Mouse (Mus musculus) CH12.LX (cell line): ENCODE data around the gene Dtx3. TPM values are rescaled to one million over a fixed set of nuclear protein-coding genes. Genes with fewer than 3 reads are reported as not detected.
A peak's percentile ranks its signal among the peaks of the same experiment; 100 is the strongest.

ENCODE experiments used
- DNase-seq: peaks from one replicate; pipeline ENCODE4 v3.0.0-alpha.2; 2013; ENCODE audit errors: extremely low read depth
- H3K27ac ChIP-seq: 2 replicates; pipeline ENCODE4 v1.5.1; 2012; ENCODE audit warnings: low read depth, mild to moderate bottlenecking, control low read depth, moderate library complexity; ENCODE audit not compliant: insufficient read depth
- H3K27me3 ChIP-seq: replicated peaks from 2 replicates; pipeline ENCODE3; 2012; ENCODE audit warnings: inconsistent platforms
- H3K36me3 ChIP-seq, 2 experiments: replicated peaks in 1 of 2; 2 replicates each; pipeline versions ENCODE3 to v1.6.1; 2012; ENCODE audit warnings: inconsistent platforms in 1 of 2, low read length in 1 of 2, mild to moderate bottlenecking in 1 of 2, mixed read lengths in 1 of 2, moderate library complexity in 1 of 2; ENCODE audit not compliant: control insufficient read depth in 1 of 2, insufficient read depth in 1 of 2
- H3K4me1 ChIP-seq, 2 experiments: 2 replicates each; pipeline ENCODE4 v1.6.1; 2012; ENCODE audit warnings: inconsistent platforms in 1 of 2, moderate library complexity in 1 of 2; ENCODE audit not compliant: insufficient read depth in 2 of 2, control insufficient read depth in 1 of 2
- H3K4me2 ChIP-seq: 2 replicates; pipeline ENCODE4 v1.6.1; 2012; ENCODE audit warnings: low read depth, mild to moderate bottlenecking, control low read depth; ENCODE audit not compliant: poor library complexity, insufficient read depth, severe bottlenecking
- H3K4me3 ChIP-seq, 3 experiments: fragments of 150-350 bp in 1 of 3; sonication (generic) in 1 of 3; replicated peaks in 1 of 3; 2 replicates each; pipeline versions ENCODE3 to v1.5.1; 2011 to 2012; ENCODE audit warnings: low read depth in 2 of 3, low read length in 2 of 3, mild to moderate bottlenecking in 2 of 3, moderate library complexity in 2 of 3, control low read depth in 1 of 3, improper control_type of control experiment in 1 of 3, inconsistent platforms in 1 of 3, mixed read lengths in 1 of 3; ENCODE audit not compliant: poor library complexity in 1 of 3
- H3K79me2 ChIP-seq: replicated peaks from 2 replicates; pipeline ENCODE4 v1.6.1; 2012; ENCODE audit warnings: mild to moderate bottlenecking, moderate library complexity; ENCODE audit not compliant: control insufficient read depth, poor library complexity, insufficient read depth, severe bottlenecking; ENCODE audit errors: extremely low read depth
- H3K9ac ChIP-seq: 2 replicates; pipeline ENCODE4 v1.6.1; 2012; ENCODE audit warnings: low read depth, mild to moderate bottlenecking, control low read depth, moderate library complexity; ENCODE audit not compliant: insufficient read depth
- H3K9me3 ChIP-seq: replicated peaks from 2 replicates; pipeline ENCODE3; 2012; ENCODE audit warnings: low read length, inconsistent platforms, mixed read lengths
- BHLHE40 ChIP-seq: IDR thresholded peaks from 2 replicates; pipeline ENCODE4 v1.6.1; 2011; ENCODE audit warnings: mild to moderate bottlenecking, low read depth, low read length, improper control_type of control experiment
- CHD1 ChIP-seq: IDR thresholded peaks from 2 replicates; pipeline ENCODE4 v1.6.1; 2012; ENCODE audit warnings: low read depth, low read length, improper control_type of control experiment, inconsistent platforms
- ELF1 ChIP-seq: IDR thresholded peaks from 2 replicates; pipeline ENCODE4 v1.6.1; 2014; ENCODE audit warnings: low read depth, mild to moderate bottlenecking, inconsistent platforms, low read length, improper control_type of control experiment
- MAX ChIP-seq: IDR thresholded peaks from 2 replicates; pipeline ENCODE4 v1.6.1; 2011; ENCODE audit warnings: low read length, improper control_type of control experiment
- MXI1 ChIP-seq: IDR thresholded peaks from 2 replicates; pipeline ENCODE4 v1.6.1; 2011; ENCODE audit warnings: mild to moderate bottlenecking, low read depth, low read length, improper control_type of control experiment
- POLR2A ChIP-seq: IDR thresholded peaks from 2 replicates; pipeline ENCODE4 v1.6.1; 2011; ENCODE audit warnings: low read depth, mild to moderate bottlenecking, improper control_type of control experiment, low read length
- RAD21 ChIP-seq: IDR thresholded peaks from 2 replicates; pipeline ENCODE4 v1.6.1; 2011; ENCODE audit warnings: low read depth, mild to moderate bottlenecking, low read length, improper control_type of control experiment, moderate library complexity
- RCOR1 ChIP-seq: conservative IDR thresholded peaks from 2 replicates; pipeline ENCODE4 v1.6.1; 2012; ENCODE audit warnings: low read depth, mild to moderate bottlenecking, inconsistent platforms, low read length, improper control_type of control experiment
- SIN3A ChIP-seq: IDR thresholded peaks from 2 replicates; pipeline ENCODE4 v1.6.1; 2012; ENCODE audit warnings: low read length, improper control_type of control experiment, inconsistent platforms
- TCF12 ChIP-seq: IDR thresholded peaks from 2 replicates; pipeline ENCODE4 v1.6.1; 2014; ENCODE audit warnings: low read depth, mild to moderate bottlenecking, inconsistent platforms, low read length, improper control_type of control experiment
- USF2 ChIP-seq: conservative IDR thresholded peaks from 2 replicates; pipeline ENCODE4 v1.6.1; 2011; ENCODE audit warnings: low read depth, low read length, improper control_type of control experiment
- ZNF384 ChIP-seq: IDR thresholded peaks from 2 replicates; pipeline ENCODE4 v1.6.1; 2012; ENCODE audit warnings: low read depth, low read length, improper control_type of control experiment, inconsistent platforms
- dilution Hi-C: fragments of 300-500 bp; cut with MboI; formaldehyde crosslinking; loops from 2 replicates; pipeline ENCODE4 v1.14.3; 2020; ENCODE audit warnings: low sequenced_read_pairs; ENCODE audit not compliant: extremely low pct_unique_long_range_greater_than_20kb, extremely low pct_ligation_motif_present
- in situ Hi-C: fragments of 300-500 bp; cut with MboI; formaldehyde crosslinking; loops from 3 replicates; pipeline ENCODE4 v1.14.3; 2019; ENCODE audit warnings: low sequenced_read_pairs, low pct_ligation_motif_present, low pct_unique_long_range_greater_than_20kb, mixed read lengths
- polyA plus RNA-seq: library from polyadenylated mRNA; unstranded; fragments of >175 nt; gene quantifications from 2 replicates; pipeline ENCODE4 v1.2.1, GENCODE M21; 2012; ENCODE audit warnings: low read depth; ENCODE audit not compliant: insufficient read length
- total RNA-seq, 2 experiments: library from RNA; depleted of rRNA; stranded (reverse); fragments of 300-350 nt in 1 of 2; fragments of >200 nt in 1 of 2; gene quantifications; 2 replicates each; pipeline ENCODE4 v1.2.3; 2012 to 2014

Dtx3 gene
- total and polyA plus RNA-seq, 3 experiments = 18.9 to 51.2 (median 27.6) TPM

GRCm38 (mm10) chr10:127144536-127144935 lies 51.0 kb downstream of the Dtx3 start:
- Histone ChIP-seq H3K9me3 (no peaks in the 10 kb centered on the region), H3K4me2 (no peak overlapping the region), H3K36me3 (no peaks in the 10 kb centered on the region), H3K4me1 (peaks cover 7 to 27% of the 10 kb centered on the region in 2 experiments), H3K9ac (no peak overlapping the region), H3K27me3 (no peaks in the 10 kb centered on the region), H3K79me2 (no peaks in the 10 kb centered on the region), H3K27ac (no peak overlapping the region), H3K4me3 (no peak overlapping the region)
- in situ Hi-C loops = no loop called here
- TF ChIP-seq MAX (no peak), CHD1 (no peak), POLR2A (no peak)
- DNase-seq = no peak
- dilution Hi-C loops = no loop called here

- dilution Hi-C loops (no loop called here), in situ Hi-C loops (no loop called here)
- DNase-seq = no peak
- TF ChIP-seq USF2 (no peak), POLR2A (no peak), RCOR1 (no peak), ZNF384 (no peak), SIN3A (no peak), ELF1 (no peak), BHLHE40 (no peak), MXI1 (no peak), RAD21 (no peak), CHD1 (no peak)
- Histone ChIP-seq H3K4me2 (no peak overlapping the region), H3K79me2 (no peaks in the 10 kb centered on the region), H3K9ac (no peak overlapping the region), H3K9me3 (no peaks in the 10 kb centered on the region), H3K4me3 (no peak overlapping the region), H3K36me3 (no peaks in the 10 kb centered on the region), H3K27ac (no peak overlapping the region), H3K4me1 (peaks cover 7 to 27% of the 10 kb centered on the region in 2 experiments), H3K27me3 (no peaks in the 10 kb centered on the region)
These were observed 52.3 kb downstream of the Dtx3 start for GRCm38 (mm10) chr10:127143228-127143627.

DNA sequence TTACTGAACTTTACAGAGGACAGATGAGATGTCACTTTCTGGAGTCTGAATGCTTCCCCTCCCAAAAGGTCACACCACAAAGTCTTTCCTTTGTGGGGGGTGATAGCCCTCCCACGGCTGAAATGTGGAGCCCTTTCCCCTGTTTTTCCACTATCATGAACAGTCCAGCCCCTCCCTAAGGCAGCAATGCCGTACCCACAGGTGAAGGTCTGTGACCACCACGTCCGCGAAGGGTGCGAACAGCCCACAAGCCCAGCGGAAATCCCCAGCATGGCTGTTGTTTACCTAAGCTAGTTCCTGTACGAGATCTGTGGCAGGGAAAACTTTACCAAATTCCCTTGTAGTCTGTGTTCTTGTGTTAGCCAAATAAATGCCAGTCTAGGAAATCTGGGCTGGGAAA lies 54.0 kb downstream of the Dtx3 start:
- TF ChIP-seq MAX (0 out of 2 replicates have a peak, but pooled peaks have one; percentile 32), TCF12 (no peak)
- H3K9ac ChIP-seq = no peak overlapping the region
- no peaks in the 10 kb centered on the region for H3K27me3 ChIP-seq
- no peaks in the 10 kb centered on the region for H3K36me3 ChIP-seq
- H3K9me3 ChIP-seq = no peaks in the 10 kb centered on the region
- dilution Hi-C loops = no loop called here
- peaks cover 7 to 33% of the 10 kb centered on the region in 2 experiments for H3K4me1 ChIP-seq
- no peak for DNase-seq
- H3K4me2 ChIP-seq = peak overlapping the region; percentile 37; the same call in 1 of the 2 replicates
- H3K27ac ChIP-seq = no peak overlapping the region
- no peaks in the 10 kb centered on the region for H3K79me2 ChIP-seq
- in situ Hi-C loops = no loop called here
- no peak overlapping the region for H3K4me3 ChIP-seq
